Mouse (Mus musculus): ENCODE measurements around the gene Scai. TPM values are rescaled to one million over a fixed set of nuclear protein-coding genes. Genes with fewer than 3 reads are reported as not detected.
"Not testable (repeated sequence)": the region's sequence is repeated elsewhere in the genome, so short reads cannot be mapped to it uniquely, and the experiment has no call there.

The Scai gene
- 12.1 and 15.9 TPM in 2 replicates for polyA plus RNA-seq (2014; fragmentation: Nextera tagmentation; extraction: Ambion mirVana)

- Histone ChIP-seq H3K4me3 (ENCODE audit: low read depth, low read length) (peak within 1 kb of the TSS; percentile 86), H3K36me3 (ENCODE audit: control insufficient read depth, insufficient read depth, low read length) (peaks cover 16% of the 10 kb centered on the region; the same call in 1 of the 2 replicates), H3K4me2 (ENCODE audit: low read length) (peak within 1 kb of the TSS; percentile 74), H3K4me1 (ENCODE audit: control insufficient read depth, insufficient read depth, low read length) (peaks cover 6% of the 10 kb centered on the region), H3K27ac (ENCODE audit: low read depth, low read length) (peak within 1 kb of the TSS; percentile 97), H3K9ac (ENCODE audit: low read length) (peak within 1 kb of the TSS; percentile 96), H3K9me3 (replicated peaks; ENCODE audit: control insufficient read depth, low read length) (no peaks in the 10 kb centered on the region), H3K27me3 (replicated peaks; ENCODE audit: control insufficient read depth, insufficient read depth, low read length) (no peaks in the 10 kb centered on the region)
- DNase-seq (ENCODE audit: low spot score) (peak; percentile 99), ATAC-seq (peak; percentile 100)
- WGBS: 0% methylated on average over 33 of the region's 41 CpGs
These were observed at the start of gene Scai for GRCm38 (mm10) chr2:39190561-39191056. TSS of gene Scai (minus strand) at chr2:39190734.

GRCm38 (mm10) chr2:39226731-39227130, 36.2 kb upstream of the Scai start:
- ATAC-seq (no peak), DNase-seq (ENCODE audit: low spot score) (no peak)
- no peaks in the 10 kb centered on the region for H3K36me3 ChIP-seq (ENCODE audit: control insufficient read depth, insufficient read depth, low read length)
- peak overlapping the region; percentile 55 for H3K4me2 ChIP-seq (ENCODE audit: low read length)
- no peaks in the 10 kb centered on the region for H3K9me3 ChIP-seq (replicated peaks; ENCODE audit: control insufficient read depth, low read length)
- H3K4me3 ChIP-seq (ENCODE audit: low read depth, low read length): peak overlapping the region; percentile 67
- H3K4me1 ChIP-seq (ENCODE audit: control insufficient read depth, insufficient read depth, low read length): peaks cover 10% of the 10 kb centered on the region
- H3K27ac ChIP-seq (ENCODE audit: low read depth, low read length): 0 out of 2 replicates have a peak overlapping the region, but pooled peaks have one; percentile 94
- WGBS: 32% methylated on average over 3 of the region's 3 CpGs
- peak overlapping the region; percentile 35; the same call in 1 of the 2 replicates for H3K9ac ChIP-seq (ENCODE audit: low read length)
- no peaks in the 10 kb centered on the region for H3K27me3 ChIP-seq (replicated peaks; ENCODE audit: control insufficient read depth, insufficient read depth, low read length)

- no peaks in the 10 kb centered on the region for H3K27me3 ChIP-seq (replicated peaks; ENCODE audit: control insufficient read depth, insufficient read depth, low read length)
- peak within 1 kb of the TSS; percentile 86 for H3K9ac ChIP-seq (ENCODE audit: low read length)
- peak within 1 kb of the TSS; percentile 76 for H3K4me2 ChIP-seq (ENCODE audit: low read length)
- no peaks in the 10 kb centered on the region for H3K36me3 ChIP-seq (ENCODE audit: control insufficient read depth, insufficient read depth, low read length)
- H3K4me3 ChIP-seq (ENCODE audit: low read depth, low read length): peak within 1 kb of the TSS; percentile 67
- ATAC-seq: peak; percentile 98
- peak; percentile 100 for DNase-seq (ENCODE audit: low spot score)
- whole genome bisulfite sequencing: under 1% methylated on average over 54 of the region's 56 CpGs
- H3K9me3 ChIP-seq (replicated peaks; ENCODE audit: control insufficient read depth, low read length): no peaks in the 10 kb centered on the region
- H3K4me1 ChIP-seq (ENCODE audit: control insufficient read depth, insufficient read depth, low read length): peaks cover 10% of the 10 kb centered on the region
- H3K27ac ChIP-seq (ENCODE audit: low read depth, low read length): peak within 1 kb of the TSS; percentile 94
These were observed 35.6 kb upstream of the Scai start, which contains the start of gene Ppp6c for GRCm38 (mm10) chr2:39226019-39226640. TSS of gene Ppp6c (minus strand) at chr2:39226451.

- not testable (repeated sequence) for H3K27me3 ChIP-seq (replicated peaks; ENCODE audit: control insufficient read depth, insufficient read depth, low read length); H3K9me3 ChIP-seq (replicated peaks; ENCODE audit: control insufficient read depth, low read length); H3K36me3 ChIP-seq (ENCODE audit: control insufficient read depth, insufficient read depth, low read length); H3K4me1 ChIP-seq (ENCODE audit: control insufficient read depth, insufficient read depth, low read length); DNase-seq (ENCODE audit: low spot score)
- Histone ChIP-seq H3K27ac (ENCODE audit: low read depth, low read length) (peak overlapping the region; percentile 94), H3K4me2 (ENCODE audit: low read length) (peak overlapping the region; percentile 76), H3K4me3 (ENCODE audit: low read depth, low read length) (peak overlapping the region; percentile 67), H3K9ac (ENCODE audit: low read length) (peak overlapping the region; percentile 86)
- ATAC-seq: peak; percentile 45
- WGBS: 5% methylated on average over 31 of the region's 36 CpGs
These were observed 34.9 kb upstream of the Scai start for GRCm38 (mm10) chr2:39225331-39226018.

GRCm38 (mm10) chr2:39224621-39225020, 34.1 kb upstream of the Scai start:
- no peaks in the 10 kb centered on the region for H3K36me3 ChIP-seq (ENCODE audit: control insufficient read depth, insufficient read depth, low read length)
- no peak overlapping the region for H3K27ac ChIP-seq (ENCODE audit: low read depth, low read length)
- no peak for DNase-seq (ENCODE audit: low spot score)
- H3K9ac ChIP-seq (ENCODE audit: low read length): 0 out of 2 replicates have a peak overlapping the region, but pooled peaks have one; percentile 86
- H3K4me3 ChIP-seq (ENCODE audit: low read depth, low read length): no peak overlapping the region
- peak overlapping the region; percentile 76 for H3K4me2 ChIP-seq (ENCODE audit: low read length)
- no peaks in the 10 kb centered on the region for H3K9me3 ChIP-seq (replicated peaks; ENCODE audit: control insufficient read depth, low read length)
- H3K4me1 ChIP-seq (ENCODE audit: control insufficient read depth, insufficient read depth, low read length): peaks cover 10% of the 10 kb centered on the region
- ATAC-seq: no peak
- no peaks in the 10 kb centered on the region for H3K27me3 ChIP-seq (replicated peaks; ENCODE audit: control insufficient read depth, insufficient read depth, low read length)

- no peak overlapping the region for H3K4me3 ChIP-seq (ENCODE audit: low read depth, low read length)
- H3K9ac ChIP-seq (ENCODE audit: low read length): no peak overlapping the region
- no peaks in the 10 kb centered on the region for H3K36me3 ChIP-seq (ENCODE audit: control insufficient read depth, insufficient read depth, low read length)
- WGBS: 94% methylated on average over 6 of the region's 6 CpGs
- H3K27me3 ChIP-seq (replicated peaks; ENCODE audit: control insufficient read depth, insufficient read depth, low read length): no peaks in the 10 kb centered on the region
- no peak overlapping the region for H3K4me2 ChIP-seq (ENCODE audit: low read length)
- H3K9me3 ChIP-seq (replicated peaks; ENCODE audit: control insufficient read depth, low read length): no peaks in the 10 kb centered on the region
- H3K27ac ChIP-seq (ENCODE audit: low read depth, low read length): no peak overlapping the region
- peaks cover 9% of the 10 kb centered on the region for H3K4me1 ChIP-seq (ENCODE audit: control insufficient read depth, insufficient read depth, low read length)
- no peak for ATAC-seq
- no peak for DNase-seq (ENCODE audit: low spot score)
These were observed 29.5 kb upstream of the Scai start for GRCm38 (mm10) chr2:39220010-39220409.

GRCm38 (mm10) chr2:39219034-39219433, 28.5 kb upstream of the Scai start:
- H3K9ac ChIP-seq (ENCODE audit: low read length): no peak overlapping the region
- WGBS: 97% methylated on average over 3 of the region's 3 CpGs
- no peaks in the 10 kb centered on the region for H3K36me3 ChIP-seq (ENCODE audit: control insufficient read depth, insufficient read depth, low read length)
- H3K27ac ChIP-seq (ENCODE audit: low read depth, low read length): no peak overlapping the region
- no peaks in the 10 kb centered on the region for H3K9me3 ChIP-seq (replicated peaks; ENCODE audit: control insufficient read depth, low read length)
- H3K4me1 ChIP-seq (ENCODE audit: control insufficient read depth, insufficient read depth, low read length): peaks cover under 1% of the 10 kb centered on the region
- no peak overlapping the region for H3K4me3 ChIP-seq (ENCODE audit: low read depth, low read length)
- ATAC-seq: no peak
- no peak overlapping the region for H3K4me2 ChIP-seq (ENCODE audit: low read length)
- DNase-seq (ENCODE audit: low spot score): no peak
- H3K27me3 ChIP-seq (replicated peaks; ENCODE audit: control insufficient read depth, insufficient read depth, low read length): no peaks in the 10 kb centered on the region

GRCm38 (mm10) chr2:39217150-39217549, 26.6 kb upstream of the Scai start:
- Histone ChIP-seq H3K4me2 (ENCODE audit: low read length) (no peak overlapping the region), H3K9me3 (replicated peaks; ENCODE audit: control insufficient read depth, low read length) (no peaks in the 10 kb centered on the region), H3K4me1 (ENCODE audit: control insufficient read depth, insufficient read depth, low read length) (no peaks in the 10 kb centered on the region), H3K4me3 (ENCODE audit: low read depth, low read length) (no peak overlapping the region), H3K36me3 (ENCODE audit: control insufficient read depth, insufficient read depth, low read length) (no peaks in the 10 kb centered on the region), H3K27me3 (replicated peaks; ENCODE audit: control insufficient read depth, insufficient read depth, low read length) (no peaks in the 10 kb centered on the region), H3K27ac (ENCODE audit: low read depth, low read length) (no peak overlapping the region), H3K9ac (ENCODE audit: low read length) (no peak overlapping the region)
- 96% methylated on average over 4 of the region's 4 CpGs for WGBS
- DNase-seq (ENCODE audit: low spot score) (no peak), ATAC-seq (no peak)

- no peak overlapping the region for H3K9ac ChIP-seq (ENCODE audit: low read length)
- no peak overlapping the region for H3K27ac ChIP-seq (ENCODE audit: low read depth, low read length)
- H3K4me1 ChIP-seq (ENCODE audit: control insufficient read depth, insufficient read depth, low read length): no peaks in the 10 kb centered on the region
- H3K9me3 ChIP-seq (replicated peaks; ENCODE audit: control insufficient read depth, low read length): no peaks in the 10 kb centered on the region
- H3K4me2 ChIP-seq (ENCODE audit: low read length): no peak overlapping the region
- H3K36me3 ChIP-seq (ENCODE audit: control insufficient read depth, insufficient read depth, low read length): peaks cover 3% of the 10 kb centered on the region
- ATAC-seq (no peak), DNase-seq (ENCODE audit: low spot score) (no peak)
- H3K27me3 ChIP-seq (replicated peaks; ENCODE audit: control insufficient read depth, insufficient read depth, low read length): no peaks in the 10 kb centered on the region
- 95% methylated on average over 4 of the region's 4 CpGs for WGBS
- no peak overlapping the region for H3K4me3 ChIP-seq (ENCODE audit: low read depth, low read length)
These were observed 20.2 kb upstream of the Scai start for GRCm38 (mm10) chr2:39210738-39211137.

Data from forebrain, embryonic 14.5 days (tissue).